Mouse (Mus musculus): ENCODE data around the gene Dmrtc1c2. TPM values are rescaled to one million over a fixed set of nuclear protein-coding genes. Genes with fewer than 3 reads are reported as not detected.
"Not testable (repeated sequence)": the region's sequence is repeated elsewhere in the genome, so short reads cannot be mapped to it uniquely, and the experiment has no call there.

Dmrtc1c2 gene
- not detected for total RNA-seq (2021)
- long read RNA-seq, experiment 1, result 0 reads
- long read RNA-seq, experiment 2, result 0 reads

- intact Hi-C loops (cut with DNase I); DNase-seq; H3K4me3 ChIP-seq; H3K27ac ChIP-seq: not testable (repeated sequence)
Observed at GRCm38 (mm10) chrX:102854516-102854915, at the start of gene Dmrtc1c2. TSS of gene Dmrtc1c2 (minus strand) at chrX:102854616.

- Histone ChIP-seq H3K27ac (no peak within 1 kb of the TSS), H3K4me3 (no peak within 1 kb of the TSS)
- no peak for TF ChIP-seq CTCF (IDR thresholded peaks at IDR 0.05)
- DNase-seq, result no peak
- intact Hi-C loops (cut with DNase I), result no loop called here
Observed at GRCm38 (mm10) chrX:102867871-102868270, 13.5 kb upstream of the Dmrtc1c2 start, which contains the start of gene 1700031F05Rik. TSS of gene 1700031F05Rik (minus strand) at chrX:102867971.

GRCm38 (mm10) chrX:102812311-102812710 is 42.1 kb downstream of the Dmrtc1c2 start:
- DNase-seq, result no peak
- H3K27ac ChIP-seq, result no peak overlapping the region
- no peak for TF ChIP-seq CTCF (IDR thresholded peaks at IDR 0.05)
- no peak overlapping the region for H3K4me3 ChIP-seq
- intact Hi-C loops (cut with DNase I), result no loop called here

DNA sequence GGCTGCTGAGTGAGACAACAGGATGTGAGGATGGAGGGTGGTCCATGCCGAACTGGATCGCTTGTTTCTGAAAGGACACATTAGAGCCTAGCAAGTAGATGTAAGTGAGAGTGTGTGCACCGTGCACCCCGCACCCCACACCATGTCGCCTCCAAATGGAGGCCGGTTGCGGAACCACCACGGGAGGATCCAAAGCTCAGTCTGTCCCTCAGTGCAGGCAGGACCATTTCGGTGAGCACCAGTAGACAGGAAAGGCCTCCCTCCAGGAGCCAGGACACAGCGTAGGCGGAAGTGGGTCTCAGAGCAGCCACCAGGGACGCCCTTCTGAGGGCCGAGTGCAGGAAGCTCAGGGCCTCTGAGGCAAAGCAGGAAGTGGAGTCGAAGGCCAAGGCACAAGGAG is 51.8 kb downstream of the Dmrtc1c2 start, which contains the start of gene Dmrtc1c1:
Dmrtc1c1 (plus strand) TSS at position 301 of the 400 bp plus-strand sequence.
- H3K4me3 ChIP-seq; H3K27ac ChIP-seq; DNase-seq; intact Hi-C loops (cut with DNase I): not testable (repeated sequence)

Other genes starting within 250 kb of the Dmrtc1c2 start
- 100 to 1,000 TPM; 366 to 727 TPM for gene Phka1, start 210.4 kb downstream of the Dmrtc1c2 start, total RNA-seq (2021)
- gene Gm3880, start 167.6 kb downstream of the Dmrtc1c2 start, total RNA-seq (2021), result not detected
- not detected for gene Gm9112, start 147.0 kb downstream of the Dmrtc1c2 start, total RNA-seq (2021)
- gene Dmrtc1b, start 146.8 kb downstream of the Dmrtc1c2 start, total RNA-seq (2021), result not detected
- gene Dmrtc1c1, start 51.7 kb downstream of the Dmrtc1c2 start, total RNA-seq (2021), result not detected
- gene 1700031F05Rik, start 13.4 kb upstream of the Dmrtc1c2 start, total RNA-seq (2021), result not detected
- gene Dmrtc1a, start 54.1 kb upstream of the Dmrtc1c2 start, total RNA-seq (2021), result not detected
- gene 1700011M02Rik, start 54.3 kb upstream of the Dmrtc1c2 start, total RNA-seq (2021), result not detected
- gene 1700018G05Rik, start 73.8 kb upstream of the Dmrtc1c2 start, total RNA-seq (2021), result not detected

Data from gastrocnemius, adult 2 months (tissue).